Mouse (Mus musculus) CD4-positive helper T cell, adult 2 months (primary cell): Measurements from ENCODE around the gene Galnt18.

Source experiments
- DNase-seq: peaks from one replicate; pipeline ENCODE4 v3.0.0-alpha.2; 2012; ENCODE audit warnings: low read depth, missing footprints, low spot score

The Galnt18 gene

DNA sequence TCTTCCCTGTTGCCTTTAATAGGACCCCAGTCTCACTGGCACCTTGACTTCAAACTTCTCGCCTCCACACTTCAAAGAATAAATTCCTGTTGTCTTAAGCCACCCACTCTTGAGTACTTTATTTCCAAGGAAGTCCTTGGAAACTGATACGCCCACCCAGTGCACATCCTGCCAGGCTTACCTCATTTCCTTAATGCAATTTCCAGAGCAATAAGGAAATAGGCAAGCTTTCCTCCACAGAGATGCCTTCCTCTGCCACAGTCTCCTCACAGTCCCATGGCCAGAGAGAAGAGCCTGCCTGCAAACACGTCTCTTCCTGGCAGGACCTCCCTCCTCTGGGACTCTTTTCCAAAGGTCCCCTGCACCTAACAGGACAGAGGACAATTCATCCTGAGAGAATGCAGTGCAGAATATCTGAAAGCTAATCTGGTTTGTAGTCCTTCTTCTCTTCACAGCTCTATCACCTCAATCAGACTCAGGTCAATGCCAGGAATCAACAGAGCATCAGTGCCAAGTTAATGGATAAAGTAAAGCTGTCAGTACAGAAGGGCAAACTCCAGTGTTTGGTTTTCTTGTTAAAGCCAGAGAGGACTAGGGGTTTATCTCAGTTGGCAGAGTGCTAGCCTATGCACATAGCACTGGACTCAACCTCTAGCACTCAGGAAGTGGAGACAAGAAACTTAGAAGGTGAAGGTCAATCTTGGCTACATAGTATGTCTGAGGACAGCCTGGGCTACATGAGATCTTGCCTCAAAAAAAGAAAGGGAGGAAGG, 65.8 kb downstream of the Galnt18 start:
- no peak for DNase-seq

- DNase-seq, result no peak
Observed at GRCm38 (mm10) chr7:111712797-111713196, 67.0 kb downstream of the Galnt18 start.

GRCm38 (mm10) chr7:111711045-111711808, 68.5 kb downstream of the Galnt18 start:
- DNase-seq, result no peak

DNA sequence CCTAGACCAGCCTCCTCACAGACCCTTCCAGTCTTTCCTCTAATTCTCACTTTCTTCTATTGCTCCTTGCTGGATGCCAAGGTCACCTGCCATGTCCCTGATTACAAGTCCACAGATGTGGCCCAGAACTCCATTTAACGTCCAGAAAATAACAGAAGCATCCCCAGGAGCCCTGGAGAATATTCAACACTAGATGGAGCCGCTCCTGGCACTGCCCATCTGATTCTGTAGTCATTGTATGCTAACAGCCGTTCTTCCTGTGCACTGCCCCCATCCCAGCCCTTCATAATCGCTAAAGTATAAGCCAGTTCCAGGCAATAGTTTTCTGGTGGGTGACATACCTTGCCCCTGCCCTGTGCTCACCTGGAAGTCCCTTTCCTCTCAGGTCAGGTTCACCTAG, 69.5 kb downstream of the Galnt18 start:
- no peak for DNase-seq

DNA sequence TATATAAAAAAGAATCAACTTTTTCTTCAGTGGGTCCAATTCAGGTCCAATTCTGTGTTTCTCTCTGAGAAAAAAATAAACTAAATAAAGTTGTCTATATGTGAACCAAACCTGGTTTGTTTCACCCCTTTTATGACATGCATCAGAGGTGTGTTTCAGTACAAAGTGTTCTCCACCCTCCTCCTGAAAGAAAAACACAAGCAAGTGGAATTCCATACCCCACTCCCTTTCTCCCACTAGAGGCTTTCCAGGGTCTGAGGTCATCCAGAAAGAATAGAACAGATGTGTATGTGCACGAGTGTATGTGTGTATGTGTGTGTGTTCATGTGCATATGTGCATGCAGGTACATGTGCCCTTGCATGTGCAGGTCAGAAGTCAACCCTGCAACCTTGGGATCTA, 71.2 kb downstream of the Galnt18 start:
- no peak for DNase-seq

DNA sequence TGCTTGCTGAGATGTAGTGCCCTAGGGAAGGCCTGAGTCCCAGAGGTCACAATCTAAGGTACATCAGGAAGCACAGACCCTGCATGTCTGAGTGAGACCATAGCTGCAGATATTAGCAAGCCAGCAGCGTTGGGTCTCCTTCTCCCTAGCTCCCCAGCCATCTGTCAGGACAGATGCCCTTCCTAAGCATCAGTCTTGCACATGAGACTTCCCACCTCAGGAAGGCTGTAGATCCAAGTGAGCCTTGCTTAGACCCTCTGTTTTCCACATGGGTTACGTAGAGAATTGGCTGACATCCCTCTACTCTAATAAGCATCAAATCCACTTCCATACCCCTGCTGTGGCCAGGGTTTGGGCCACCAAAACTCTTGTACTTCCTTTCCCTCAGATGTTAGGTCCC, 76.8 kb downstream of the Galnt18 start:
- no peak for DNase-seq

- no peak for DNase-seq
Observed at GRCm38 (mm10) chr7:111701788-111702187, 78.0 kb downstream of the Galnt18 start.

- DNase-seq, result no peak
Observed at GRCm38 (mm10) chr7:111699446-111699845, 80.3 kb downstream of the Galnt18 start.

DNA sequence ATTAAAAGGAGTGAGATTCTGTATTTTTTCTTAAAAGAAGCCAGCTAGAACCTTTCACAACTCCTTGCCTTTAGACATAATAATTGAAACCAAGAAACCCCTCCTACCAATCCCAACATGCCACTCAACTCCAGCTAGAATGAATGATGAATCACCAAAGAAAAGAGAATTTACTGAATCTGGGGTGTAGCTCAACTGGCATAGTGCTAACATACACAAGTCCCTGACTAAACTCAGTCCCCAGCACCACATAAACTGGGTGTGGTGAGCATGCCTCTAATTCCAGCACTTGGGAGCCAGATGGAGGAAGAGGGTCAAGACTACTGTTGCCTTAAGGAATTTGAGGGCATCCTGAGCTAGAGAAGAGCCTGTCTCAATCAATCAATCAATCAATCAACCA, 83.6 kb downstream of the Galnt18 start:
- DNase-seq, result no peak

GRCm38 (mm10) chr7:111694312-111694711, 85.5 kb downstream of the Galnt18 start:
- no peak for DNase-seq

DNA sequence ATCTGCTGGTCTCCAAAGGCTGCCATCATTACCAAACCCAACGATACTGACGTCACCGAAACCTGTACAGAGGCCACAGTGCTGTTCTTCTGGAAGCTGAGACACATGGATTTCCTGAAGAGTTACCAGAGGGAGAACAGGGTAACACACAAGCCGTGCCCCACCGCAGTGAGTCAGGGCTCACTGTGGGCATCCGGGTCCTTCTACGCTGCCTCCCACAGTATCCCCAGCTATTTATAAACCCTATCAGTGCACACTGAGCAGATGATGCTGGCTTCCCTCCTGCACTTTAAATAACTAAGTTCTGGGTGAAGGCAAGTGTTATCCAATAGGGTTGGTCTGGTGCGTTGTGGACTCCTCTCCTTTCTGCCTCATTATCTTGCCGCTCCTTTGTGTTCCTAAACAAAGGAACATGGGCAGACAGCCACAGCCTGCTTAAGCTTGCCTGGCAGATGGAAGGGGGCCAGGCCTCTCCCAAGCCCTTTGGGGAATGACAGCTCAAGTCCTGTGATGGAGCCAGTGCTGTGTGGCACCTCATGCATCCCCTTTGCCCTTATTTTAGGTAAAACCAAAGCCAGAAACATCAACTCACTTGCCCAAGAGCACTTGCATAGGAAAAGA, 87.0 kb downstream of the Galnt18 start:
- DNase-seq, result no peak

DNA sequence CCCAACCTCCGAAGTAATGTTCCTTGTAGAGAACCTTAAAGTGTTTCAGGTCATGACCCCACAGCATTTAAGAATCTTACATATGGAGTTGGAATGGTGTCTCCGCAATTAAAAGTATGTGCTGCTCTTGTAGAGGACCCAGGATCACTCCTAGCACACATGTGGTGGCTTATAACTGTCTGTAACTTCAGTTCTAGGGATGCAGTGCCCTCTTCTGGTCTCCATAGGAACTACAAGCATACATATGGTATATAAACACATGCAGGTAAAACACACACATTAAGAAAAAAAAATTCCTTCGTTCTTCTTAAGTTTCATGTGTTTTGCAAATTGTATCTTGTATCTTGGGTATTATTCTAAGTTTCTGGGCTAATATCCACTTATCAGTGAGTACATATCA, 99.7 kb downstream of the Galnt18 start:
- DNase-seq, result no peak

DNA sequence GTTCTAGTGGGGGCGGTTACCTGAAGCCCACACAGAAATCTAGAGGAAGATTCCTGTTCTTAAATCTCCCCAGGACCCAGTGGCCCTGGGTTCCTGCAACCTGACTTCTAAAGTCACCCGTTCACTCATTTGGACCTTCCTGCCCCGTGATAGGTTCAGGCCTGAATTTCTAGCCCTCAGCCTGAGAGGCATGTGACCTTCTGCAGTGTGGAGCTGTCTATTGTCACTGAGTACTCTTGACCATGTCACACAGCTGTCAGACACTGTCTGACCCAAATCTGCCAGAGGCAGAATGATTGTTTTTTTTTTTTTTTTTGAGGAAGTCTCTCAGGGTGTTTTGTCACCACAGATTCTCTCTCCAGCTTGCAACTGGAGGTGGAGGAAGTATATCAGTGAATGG, 103.3 kb downstream of the Galnt18 start:
- DNase-seq, result no peak

- DNase-seq, result no peak
Observed at GRCm38 (mm10) chr7:111672467-111672866, 107.3 kb downstream of the Galnt18 start.

- no peak for DNase-seq
Observed at GRCm38 (mm10) chr7:111663139-111664073, 116.4 kb downstream of the Galnt18 start.

DNA sequence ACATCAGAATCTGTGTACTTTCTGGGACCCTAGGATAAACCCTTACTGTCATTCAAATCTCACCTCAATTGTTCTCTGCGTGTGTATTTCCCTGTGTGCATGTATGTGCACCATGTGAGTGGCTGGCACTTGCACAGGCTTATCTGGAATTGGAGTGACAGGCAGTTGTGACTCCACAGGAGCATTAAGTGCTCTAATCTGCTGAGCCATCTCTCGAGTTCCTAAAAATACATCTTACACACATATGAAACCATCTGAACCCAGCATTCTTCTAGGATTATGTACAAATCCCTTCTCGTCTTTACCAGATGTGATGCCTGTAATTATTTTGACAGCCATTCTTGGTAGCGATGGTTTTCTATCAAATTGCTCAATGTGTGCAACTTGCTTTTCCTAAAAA, 121.2 kb downstream of the Galnt18 start:
- no peak for DNase-seq

DNA sequence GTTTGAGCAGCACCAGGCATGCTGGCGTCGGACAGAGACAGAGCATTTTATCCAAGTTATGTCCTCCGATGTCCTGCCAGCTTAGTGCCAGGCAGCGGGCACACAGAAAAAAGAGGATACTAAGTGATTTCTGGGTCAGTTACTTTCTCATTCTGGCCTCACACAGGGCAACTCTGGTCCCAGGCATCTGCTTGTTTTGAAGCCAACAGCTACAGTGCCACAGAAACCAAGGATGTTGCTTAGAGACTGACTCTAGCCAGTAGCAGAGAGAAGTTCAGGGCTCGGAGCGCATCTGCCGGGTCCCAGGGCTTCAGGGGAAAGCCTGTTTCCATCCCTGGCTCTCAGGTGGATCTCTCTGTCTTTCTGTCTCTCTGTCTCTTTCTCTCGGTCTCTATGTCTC, 124.8 kb downstream of the Galnt18 start:
- DNase-seq, result no peak

GRCm38 (mm10) chr7:111654526-111654925, 125.3 kb downstream of the Galnt18 start:
- DNase-seq, result no peak

GRCm38 (mm10) chr7:111644362-111644761, 135.4 kb downstream of the Galnt18 start:
- DNase-seq, result no peak

GRCm38 (mm10) chr7:111638899-111639298, 140.9 kb downstream of the Galnt18 start:
- DNase-seq, result no peak

DNA sequence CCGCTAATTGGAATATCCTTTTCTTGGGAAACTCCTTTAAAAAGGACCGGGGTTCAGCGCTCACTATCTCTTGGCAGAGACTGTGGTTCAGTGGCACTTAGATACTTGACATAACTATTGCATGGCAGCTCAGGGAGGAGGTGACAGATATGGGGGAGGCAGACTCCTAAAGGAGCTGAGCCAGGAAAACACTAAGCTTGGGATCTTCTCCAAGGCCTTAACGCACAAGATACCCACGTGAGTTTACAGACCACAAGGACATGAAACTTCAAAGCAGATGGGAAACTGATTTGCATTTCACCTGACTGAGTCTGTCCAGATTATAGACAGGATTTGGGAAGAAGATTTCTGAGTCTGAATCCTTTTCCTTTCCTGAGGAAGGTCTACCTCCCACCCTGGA, 141.3 kb downstream of the Galnt18 start:
- no peak for DNase-seq
